Mouse (Mus musculus) c-Kit-negative CD71-positive TER-119-positive erythroid progenitor cells, embryonic 14.5 days (primary cell): ENCODE data around the gene Adat3.

Experiments used
- DNase-seq: peaks from one replicate; pipeline ENCODE4 v3.0.0-alpha.2; 2013; ENCODE audit warnings: low read depth, low spot score

Adat3 gene

DNA sequence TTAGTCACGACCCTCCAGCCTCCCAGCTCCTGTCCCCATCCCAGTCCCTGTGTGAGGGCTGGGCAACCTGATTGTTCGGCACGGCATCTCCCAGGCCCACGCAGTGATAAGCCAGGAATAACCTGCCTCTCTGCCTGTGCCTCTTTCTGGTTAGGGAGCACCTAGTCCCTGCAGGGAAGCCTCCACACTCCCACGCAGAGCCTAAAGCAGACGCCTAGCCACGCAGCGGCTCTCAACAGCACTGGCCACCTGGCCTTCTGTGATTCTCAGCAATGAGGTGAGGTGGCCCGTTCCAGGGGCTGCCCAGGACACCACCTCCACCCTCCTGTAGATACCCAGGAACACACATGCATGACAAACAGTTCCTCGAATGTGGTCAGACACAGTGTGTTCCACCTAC lies 47.7 kb downstream of the Adat3 start:
- DNase-seq, result no peak

DNA sequence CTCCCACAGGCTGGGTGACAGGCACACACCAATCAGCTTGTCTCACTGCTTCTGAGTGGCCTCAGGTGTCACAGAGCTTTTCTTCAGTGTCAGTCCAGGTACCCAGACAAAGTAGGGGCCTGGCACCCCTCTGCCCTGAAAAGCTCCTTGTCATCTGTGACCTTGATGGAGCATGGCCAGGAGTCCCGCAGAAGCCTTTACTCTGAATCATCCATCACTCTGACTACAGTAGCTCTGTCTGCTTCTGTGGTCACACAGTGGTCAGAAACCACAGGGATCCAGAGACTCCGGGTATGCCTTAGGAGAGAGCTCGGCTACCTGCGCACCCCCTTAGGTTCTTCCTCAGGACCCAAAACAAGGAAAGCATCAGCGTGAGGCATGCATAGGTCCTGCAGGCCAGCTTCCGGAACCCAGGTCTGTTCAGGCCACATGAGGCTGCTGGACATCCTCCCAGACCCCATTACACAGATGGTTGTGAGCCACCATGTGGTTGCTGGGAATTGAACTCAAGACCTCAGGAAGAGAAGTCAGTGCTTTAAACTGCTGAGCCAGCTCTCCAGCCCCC lies 50.6 kb downstream of the Adat3 start:
- DNase-seq, result no peak

DNA sequence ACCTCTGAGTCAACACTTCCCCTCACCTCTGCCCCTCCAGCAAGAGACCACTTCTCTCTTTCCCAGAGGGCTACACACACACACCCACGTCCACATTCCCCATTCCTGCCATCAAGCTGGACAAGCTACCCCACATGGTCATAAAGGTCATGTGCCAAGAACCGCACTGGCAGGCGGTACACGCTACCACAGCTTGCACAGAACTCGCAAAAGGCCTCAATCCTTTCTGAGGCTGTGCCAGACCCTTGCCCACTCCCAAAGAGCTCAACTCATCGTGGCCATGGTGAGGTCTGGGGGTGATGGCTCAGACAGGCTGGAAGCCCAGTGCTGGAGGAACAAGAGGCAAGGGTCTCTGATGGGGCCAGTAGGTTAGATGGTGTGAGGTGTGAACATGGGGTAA lies 52.2 kb downstream of the Adat3 start:
- DNase-seq, result no peak

DNA sequence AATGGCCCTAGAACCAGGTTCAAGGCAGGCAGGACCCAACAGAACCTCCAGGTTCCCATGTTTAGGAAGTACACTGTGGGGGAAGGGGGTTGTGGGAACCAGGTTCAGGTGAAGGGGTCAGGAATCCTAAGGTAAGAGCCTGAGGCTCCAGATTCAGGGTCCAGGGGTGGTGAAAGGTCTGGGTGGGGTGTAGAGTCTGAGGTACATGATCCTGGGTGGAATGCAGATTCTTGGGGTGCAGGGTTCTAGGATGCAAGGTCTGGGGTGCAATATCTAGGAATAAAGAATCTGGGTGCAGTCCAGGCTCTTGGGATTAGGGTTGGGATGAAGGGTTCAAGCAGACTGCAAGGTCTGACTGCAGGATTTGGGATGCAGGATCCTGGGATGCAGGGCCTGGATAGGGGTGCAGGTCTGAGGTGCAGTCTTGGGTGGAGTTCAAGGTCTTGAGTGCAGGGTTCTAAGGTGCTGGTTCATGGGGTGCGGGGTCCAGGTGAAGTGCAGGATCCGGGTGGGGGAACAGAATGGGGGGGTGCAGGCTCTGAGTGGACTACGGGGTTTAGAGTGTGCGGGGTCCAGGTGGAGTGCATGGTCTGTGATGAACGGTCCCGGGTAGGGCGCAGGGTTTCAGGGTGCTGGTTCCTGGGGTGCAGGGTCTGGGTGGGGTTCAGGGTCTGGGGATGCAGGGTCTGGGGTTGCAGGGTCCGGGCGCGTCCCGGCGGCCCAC lies 52.9 kb downstream of the Adat3 start:
- no peak for DNase-seq

DNA sequence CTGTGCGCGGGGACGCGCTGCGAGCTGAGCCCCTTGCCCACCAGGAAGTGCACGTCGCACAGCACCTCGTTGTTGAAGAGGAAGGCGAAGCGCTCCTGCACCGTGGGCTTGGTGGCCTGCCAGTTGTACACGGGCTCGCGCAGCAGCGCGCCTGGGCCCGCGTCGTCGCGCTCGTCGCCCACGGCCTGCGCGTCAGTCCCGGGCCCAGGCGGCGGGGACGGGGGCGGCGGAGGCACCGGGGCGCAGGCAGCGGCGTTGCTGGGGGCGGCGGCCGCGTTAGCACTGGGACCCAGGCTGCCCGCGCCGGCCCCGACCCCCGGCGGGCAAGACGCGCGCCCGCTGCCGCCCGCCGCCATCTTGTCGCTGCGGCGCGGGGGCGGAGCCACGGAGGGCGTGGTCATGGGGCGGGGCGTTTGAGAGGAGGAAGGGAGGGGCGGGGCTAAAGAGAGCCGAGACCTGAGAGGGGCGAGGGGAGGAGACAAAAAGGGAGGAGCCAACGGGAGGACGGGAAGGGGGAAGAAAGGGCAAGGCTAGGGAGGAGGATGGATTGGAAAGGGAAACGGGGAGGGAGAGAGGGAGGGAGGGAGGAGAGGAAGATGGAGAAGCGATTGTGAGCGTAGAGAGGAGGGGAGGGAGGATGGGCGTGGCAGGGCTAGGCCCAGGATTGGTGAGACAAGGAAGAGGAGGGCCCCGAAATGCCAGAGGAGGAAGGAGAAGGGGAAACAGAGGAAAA lies 53.6 kb downstream of the Adat3 start:
- peak; percentile 94 for DNase-seq

DNA sequence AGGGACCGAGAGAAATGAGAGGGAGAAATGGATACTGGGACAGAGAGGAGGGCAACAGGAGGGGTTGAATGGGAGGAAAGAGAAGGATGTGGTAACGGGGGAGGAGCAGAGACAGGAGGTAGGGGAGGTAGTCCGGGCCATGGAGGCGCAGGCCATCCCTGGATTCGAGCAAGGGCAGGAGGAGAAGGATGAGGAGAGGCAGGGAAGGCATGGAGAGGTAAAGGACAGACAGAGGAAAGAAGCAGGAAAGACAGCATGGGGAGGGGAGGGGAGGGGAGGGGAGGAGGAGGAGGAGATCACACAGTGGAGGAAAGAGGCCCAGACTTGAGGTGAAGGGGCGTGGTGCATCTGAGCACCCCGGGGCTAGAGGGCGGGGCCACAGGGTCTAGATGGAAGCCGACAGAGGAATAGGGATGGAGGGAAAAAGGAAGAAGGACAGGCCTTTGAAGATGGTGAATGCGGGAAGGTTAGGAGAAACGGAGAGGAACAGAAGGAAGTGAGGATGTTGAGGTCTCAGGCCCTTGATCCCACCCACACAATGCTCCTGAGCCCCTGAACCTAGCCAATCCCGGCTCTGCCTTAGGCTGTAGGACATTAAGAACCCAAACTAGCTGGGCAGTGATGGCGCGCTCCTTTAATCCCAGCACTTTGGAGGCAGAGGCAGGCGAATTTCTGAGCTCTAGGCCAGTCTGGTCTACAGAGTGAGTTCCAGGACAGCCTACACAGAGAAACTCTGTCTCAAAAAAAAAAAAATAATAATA lies 54.4 kb downstream of the Adat3 start, which contains the start of gene Btbd2:
Btbd2 (minus strand) TSS at position 209 of the 761 bp plus-strand sequence.
- peak; percentile 65 for DNase-seq
